7 mouse cellular contexts compared by ENCODE assay signal in genomic region chr8:123809342-123809741, GRCm38 (mm10). TPM values are rescaled to one million over a fixed set of nuclear protein-coding genes. Genes with fewer than 3 reads are reported as not detected.
A peak's percentile ranks its signal among the peaks of the same experiment; 100 is the strongest.
DNase-seq lines count a peak whose midpoint lies in the region; ATAC-seq and TF ChIP-seq lines count a peak whose summit lies in the region.
"Not testable (repeated sequence)": the region's sequence is repeated elsewhere in the genome, so short reads cannot be mapped to it uniquely, and the experiment has no call there.

No protein-coding gene starts in this region.

- not testable (repeated sequence) for H3K4me1 ChIP-seq in CH12.LX (ENCODE audit: control insufficient read depth in 1 of 2, insufficient read depth in 2 of 2)
- peaks cover 5 to 12% of the 10 kb centered on the region in 2 experiments; a peak in 3 of 4 replicates for H3K4me1 ChIP-seq in MEL (ENCODE audit: control insufficient read depth in 1 of 2, insufficient read depth in 2 of 2, low read length in 2 of 2)
- peaks cover 38% of the 10 kb centered on the region for H3K4me1 ChIP-seq in liver, adult 2 months (ENCODE audit: control insufficient read depth, insufficient read depth, low read length)
- peaks cover 81% of the 10 kb centered on the region for H3K4me1 ChIP-seq in liver, embryonic 13.5 days (replicated peaks)
- H3K4me1 ChIP-seq in liver, embryonic 15.5 days (replicated peaks) = peaks cover 83% of the 10 kb centered on the region
- H3K4me1 ChIP-seq in liver, postnatal 0 days (ENCODE audit: insufficient read depth) = peaks cover 31% of the 10 kb centered on the region
- peaks cover 26% of the 10 kb centered on the region for H3K4me1 ChIP-seq in midbrain, embryonic 11.5 days (ENCODE audit: control insufficient read depth, insufficient read depth, low read length)

- not testable (repeated sequence) for H3K4me3 ChIP-seq in CH12.LX (replicated peaks in 1 of 3; ENCODE audit: low read depth in 2 of 3, low read length in 2 of 3, poor library complexity in 1 of 3); MEL (ENCODE audit: control insufficient read depth in 1 of 2, insufficient read depth in 1 of 2, low read depth in 2 of 2, low read length in 2 of 2); liver, adult 2 months (ENCODE audit: insufficient read depth, low read depth, low read length); liver, embryonic 13.5 days (replicated peaks); liver, embryonic 15.5 days (replicated peaks); liver, postnatal 0 days (ENCODE audit: low read depth, low read length); midbrain, embryonic 11.5 days (ENCODE audit: low read depth, low read length)

- not testable (repeated sequence) for H3K4me2 ChIP-seq in CH12.LX (ENCODE audit: insufficient read depth, low read depth, poor library complexity, severe bottlenecking); liver, embryonic 13.5 days; liver, embryonic 15.5 days; midbrain, embryonic 11.5 days
- peak overlapping the region; percentile 83 for H3K4me2 ChIP-seq in liver, postnatal 0 days (ENCODE audit: low read depth, low read length)

- H3K9ac ChIP-seq in CH12.LX (ENCODE audit: insufficient read depth, low read depth); MEL (ENCODE audit: control insufficient read depth, low read depth, low read length, poor library complexity, severe bottlenecking); liver, adult 2 months (ENCODE audit: low read depth, low read length); liver, embryonic 13.5 days; liver, embryonic 15.5 days; liver, postnatal 0 days (replicated peaks); midbrain, embryonic 11.5 days (ENCODE audit: low read length): not testable (repeated sequence)

- TF ChIP-seq CTCF in CH12.LX (conservative IDR thresholded peaks at IDR 0.05 in 1 of 2, IDR thresholded peaks at IDR 0.05 in 1 of 2; ENCODE audit: low read depth in 2 of 2, low read length in 2 of 2); MEL (IDR thresholded peaks at IDR 0.05 in 2 of 3, conservative IDR thresholded peaks at IDR 0.05 in 1 of 3; ENCODE audit: control insufficient read depth in 1 of 3, insufficient read depth in 1 of 3, low read depth in 2 of 3, low read length in 3 of 3, poor library complexity in 1 of 3, severe bottlenecking in 1 of 3); liver, adult 2 months (IDR thresholded peaks at IDR 0.05; ENCODE audit: low read depth, low read length); liver, postnatal 0 days (IDR thresholded peaks at IDR 0.05; ENCODE audit: low read depth): not testable (repeated sequence)

- dilution Hi-C loops in CH12.LX (cut with MboI; ENCODE audit: extremely low pct_ligation_motif_present, extremely low pct_unique_long_range_greater_than_20kb, low sequenced_read_pairs) = not testable (repeated sequence)

- TF ChIP-seq EP300 in CH12.LX (IDR thresholded peaks at IDR 0.05; ENCODE audit: low read length); MEL (IDR thresholded peaks at IDR 0.05; ENCODE audit: low read depth in 1 of 2, low read length in 2 of 2); liver, postnatal 0 days (IDR thresholded peaks at IDR 0.05; ENCODE audit: low read depth): not testable (repeated sequence)

- not testable (repeated sequence) for TF ChIP-seq POLR2A in CH12.LX (IDR thresholded peaks at IDR 0.05; ENCODE audit: low read depth, low read length); MEL (IDR thresholded peaks at IDR 0.05; ENCODE audit: control insufficient read depth in 1 of 2, insufficient read depth in 1 of 2, low read depth in 1 of 2, low read length in 2 of 2, poor library complexity in 1 of 2); liver, adult 2 months (IDR thresholded peaks at IDR 0.05; ENCODE audit: extremely low read depth, insufficient read depth, low read length)

- not testable (repeated sequence) for ATAC-seq in liver, embryonic 13.5 days (ENCODE audit: low read depth); liver, embryonic 15.5 days (ENCODE audit: insufficient read depth); liver, postnatal 0 days; midbrain, embryonic 11.5 days (ENCODE audit: low FRiP score)

- not testable (repeated sequence) for H3K27me3 ChIP-seq in CH12.LX (replicated peaks); MEL (ENCODE audit: control insufficient read depth in 1 of 2, insufficient read depth in 2 of 2, low read length in 2 of 2); liver, adult 2 months (ENCODE audit: control insufficient read depth, insufficient read depth, low read length); liver, embryonic 13.5 days; liver, embryonic 15.5 days; liver, postnatal 0 days (ENCODE audit: insufficient read depth, low read length); midbrain, embryonic 11.5 days (ENCODE audit: control insufficient read depth, insufficient read depth, low read length)

- in situ Hi-C loops in CH12.LX (cut with MboI; ENCODE audit: low pct_ligation_motif_present, low pct_unique_long_range_greater_than_20kb, low sequenced_read_pairs) = not testable (repeated sequence)

- H3K79me2 ChIP-seq in CH12.LX (replicated peaks; ENCODE audit: control insufficient read depth, extremely low read depth, insufficient read depth, poor library complexity, severe bottlenecking) = not testable (repeated sequence)
- H3K79me2 ChIP-seq in MEL (ENCODE audit: control insufficient read depth, insufficient read depth, low read length, poor library complexity) = peaks cover 68% of the 10 kb centered on the region
- peaks cover 20% of the 10 kb centered on the region for H3K79me2 ChIP-seq in liver, adult 2 months (ENCODE audit: control insufficient read depth, insufficient read depth, low read length)

- H3K36me3 ChIP-seq in CH12.LX (replicated peaks in 1 of 2; ENCODE audit: control insufficient read depth in 1 of 2, insufficient read depth in 1 of 2, low read length in 1 of 2); liver, adult 2 months (ENCODE audit: control insufficient read depth, insufficient read depth, low read length); liver, embryonic 15.5 days (replicated peaks); liver, postnatal 0 days (replicated peaks; ENCODE audit: insufficient read depth, low read length); midbrain, embryonic 11.5 days (ENCODE audit: control insufficient read depth, insufficient read depth, low read length): not testable (repeated sequence)
- peaks cover 4 to 21% of the 10 kb centered on the region in 2 experiments; a peak in 3 of 4 replicates for H3K36me3 ChIP-seq in MEL (ENCODE audit: control insufficient read depth in 1 of 2, insufficient read depth in 2 of 2, low read length in 2 of 2)
- peaks cover 12% of the 10 kb centered on the region for H3K36me3 ChIP-seq in liver, embryonic 13.5 days

- not testable (repeated sequence) for H3K9me3 ChIP-seq in CH12.LX (replicated peaks; ENCODE audit: low read length); MEL (replicated peaks; ENCODE audit: insufficient read depth, low read length); liver, embryonic 13.5 days (replicated peaks); liver, embryonic 15.5 days (replicated peaks); liver, postnatal 0 days (ENCODE audit: low read length); midbrain, embryonic 11.5 days (ENCODE audit: control insufficient read depth, low read length)

- not testable (repeated sequence) for H3K27ac ChIP-seq in CH12.LX (ENCODE audit: insufficient read depth, low read depth); MEL (ENCODE audit: control insufficient read depth, low read depth, low read length); liver, postnatal 0 days (ENCODE audit: low read depth); midbrain, embryonic 11.5 days (ENCODE audit: low read depth, low read length)
- H3K27ac ChIP-seq in liver, adult 2 months (replicated peaks; ENCODE audit: insufficient read depth, low read depth, low read length) = peak overlapping the region; percentile 24; the same call in 1 of the 2 replicates
- H3K27ac ChIP-seq in liver, embryonic 13.5 days = peak overlapping the region; percentile 29; the same call in 1 of the 2 replicates
- 0 out of 2 replicates have a peak overlapping the region, but pooled peaks have one; percentile 2 for H3K27ac ChIP-seq in liver, embryonic 15.5 days (replicated peaks)

- not testable (repeated sequence) for DNase-seq in CH12.LX (ENCODE audit: extremely low read depth); MEL (ENCODE audit: low read depth, low spot score); liver, adult 2 months (ENCODE audit: extremely low read depth, low read depth, low spot score); liver, embryonic 13.5 days; liver, postnatal 0 days
- peak; percentile 28 for DNase-seq in midbrain, embryonic 11.5 days (ENCODE audit: low spot score, missing footprints)

- 88% methylated on average over 4 of the region's 4 CpGs for WGBS in liver, adult 2 months
- 76% methylated on average over 4 of the region's 4 CpGs for WGBS in liver, embryonic 13.5 days (ENCODE audit: insufficient replicate concordance)
- WGBS in liver, embryonic 15.5 days (ENCODE audit: insufficient replicate concordance) = 89% methylated on average over 4 of the region's 4 CpGs
- 84% methylated on average over 4 of the region's 4 CpGs for WGBS in liver, postnatal 0 days (ENCODE audit: insufficient replicate concordance)
- 83% methylated on average over 4 of the region's 4 CpGs for WGBS in midbrain, embryonic 11.5 days

- TF ChIP-seq RAD21 in CH12.LX (IDR thresholded peaks at IDR 0.05; ENCODE audit: low read depth, low read length); MEL (IDR thresholded peaks at IDR 0.05; ENCODE audit: low read depth, low read length): not testable (repeated sequence)

RNA-seq across cellular contexts. Expression of gene Rab4a, which starts 3.6 kb away (rescaled TPM):
- total RNA-seq in CH12.LX (2012; rRNA removed) = not detected in 2 replicates
- total RNA-seq in CH12.LX (2014; rRNA removed) = not detected in 2 replicates
- polyA plus RNA-seq in CH12.LX (2012; ENCODE audit: insufficient read length, low read depth) = 0.18 TPM in 1 of 2 replicates, not detected in the other
- 22.2 and 23.1 TPM in 2 replicates for total RNA-seq in MEL (2012; rRNA removed)
- 10 to 100 TPM in 1 of 2 experiments, not detected in 1; 44.6 TPM for polyA plus RNA-seq in MEL (2012; ENCODE audit: insufficient read depth in 1 of 2, insufficient read length in 2 of 2, low read depth in 1 of 2, low replicate concordance in 2 of 2, missing spikeins in 1 of 2)
- total RNA-seq in liver, adult 2 months (2014; rRNA removed) = 15.4 and 15.7 TPM in 2 replicates
- polyA plus RNA-seq in liver, adult 2 months (2012; rRNA removed) = 24.4 and 24.6 TPM in 2 replicates
- polyA plus RNA-seq in liver, embryonic 13.5 days (2015; fragmentation: Nextera tagmentation; extraction: Ambion mirVana) = 30.8 and 31.7 TPM in 2 replicates
- 28.8 and 33.1 TPM in 2 replicates for polyA plus RNA-seq in liver, embryonic 15.5 days (2015; fragmentation: Nextera tagmentation; extraction: Ambion mirVana)
- 30.4 and 36.3 TPM in 2 replicates for polyA plus RNA-seq in liver, postnatal 0 days (2015; fragmentation: Nextera tagmentation; extraction: Ambion mirVana)
- polyA plus RNA-seq in midbrain, embryonic 11.5 days (2014; fragmentation: Nextera tagmentation; extraction: Ambion mirVana) = 58.8 and 61.2 TPM in 2 replicates

RNA-seq across cellular contexts. Expression of gene Ccsap, which starts 50.7 kb away (rescaled TPM):
- total RNA-seq in CH12.LX (2012; rRNA removed) = 4.4 and 5.0 TPM in 2 replicates
- 4.2 and 5.4 TPM in 2 replicates for total RNA-seq in CH12.LX (2014; rRNA removed)
- polyA plus RNA-seq in CH12.LX (2012; ENCODE audit: insufficient read length, low read depth) = 5.2 and 6.2 TPM in 2 replicates
- total RNA-seq in MEL (2012; rRNA removed) = 6.7 and 7.0 TPM in 2 replicates
- polyA plus RNA-seq in MEL (2012; ENCODE audit: insufficient read depth in 1 of 2, insufficient read length in 2 of 2, low read depth in 1 of 2, low replicate concordance in 2 of 2, missing spikeins in 1 of 2) = 10 to 100 TPM in 1 of 2 experiments, not detected in 1; 12.1 TPM
- total RNA-seq in liver, adult 2 months (2014; rRNA removed) = 0.09 and 0.34 TPM in 2 replicates
- 0.07 and 0.12 TPM in 2 replicates for polyA plus RNA-seq in liver, adult 2 months (2012; rRNA removed)
- polyA plus RNA-seq in liver, embryonic 13.5 days (2015; fragmentation: Nextera tagmentation; extraction: Ambion mirVana) = 2.3 and 2.7 TPM in 2 replicates
- 2.8 and 3.2 TPM in 2 replicates for polyA plus RNA-seq in liver, embryonic 15.5 days (2015; fragmentation: Nextera tagmentation; extraction: Ambion mirVana)
- 1.2 and 1.5 TPM in 2 replicates for polyA plus RNA-seq in liver, postnatal 0 days (2015; fragmentation: Nextera tagmentation; extraction: Ambion mirVana)
- 7.5 and 7.9 TPM in 2 replicates for polyA plus RNA-seq in midbrain, embryonic 11.5 days (2014; fragmentation: Nextera tagmentation; extraction: Ambion mirVana)
